Mouse (Mus musculus) hindbrain, embryonic 14.5 days (tissue): ENCODE data around the gene Cdh13. TPM values are rescaled to one million over a fixed set of nuclear protein-coding genes. Genes with fewer than 3 reads are reported as not detected.

Source experiments
- ATAC-seq: fragments of 200-750 bp; cut with Nextera tagmentation; 2 replicates; pipeline ENCODE4 v1.8.0; 2017; ENCODE audit warnings: moderate number of reproducible peaks, mild to moderate bottlenecking, moderate TSS enrichment, moderate library complexity; ENCODE audit not compliant: low FRiP score
- DNase-seq: peaks from one replicate; pipeline ENCODE4 v3.0.0-alpha.2; 2015; ENCODE audit warnings: low spot score
- H3K27ac ChIP-seq: fragments of 300-500 bp; sonication (generic); 2 replicates; pipeline ENCODE4 v1.5.1; 2014; ENCODE audit warnings: mild to moderate bottlenecking, moderate library complexity
- H3K27me3 ChIP-seq: fragments of 300-500 bp; sonication (generic); 2 replicates; pipeline ENCODE4 v1.6.1; 2014; ENCODE audit warnings: mild to moderate bottlenecking, low read length, mixed read lengths; ENCODE audit not compliant: control insufficient read depth, insufficient read depth
- H3K36me3 ChIP-seq: fragments of 300-500 bp; sonication (generic); replicated peaks from 2 replicates; pipeline ENCODE4 v1.6.1; 2014; ENCODE audit not compliant: control insufficient read depth, insufficient read depth
- H3K4me1 ChIP-seq: fragments of 300-500 bp; sonication (generic); replicated peaks from 2 replicates; pipeline ENCODE4 v1.6.1; 2014; ENCODE audit warnings: antibody characterized with exemption, low read length, mixed read lengths; ENCODE audit not compliant: control insufficient read depth, insufficient read depth
- H3K4me2 ChIP-seq: fragments of 300-500 bp; sonication (generic); replicated peaks from 2 replicates; pipeline ENCODE4 v1.6.1; 2014; ENCODE audit warnings: mild to moderate bottlenecking, moderate library complexity
- H3K4me3 ChIP-seq: fragments of 300-500 bp; sonication (generic); replicated peaks from 2 replicates; pipeline ENCODE4 v1.5.1; 2014; ENCODE audit warnings: mild to moderate bottlenecking, low read length
- H3K9ac ChIP-seq: fragments of 300-500 bp; sonication (generic); 2 replicates; pipeline ENCODE4 v1.6.1; 2014
- H3K9me3 ChIP-seq: fragments of 300-500 bp; sonication (generic); 2 replicates; pipeline ENCODE4 v1.6.1; 2016; ENCODE audit warnings: low read length; ENCODE audit not compliant: control insufficient read depth
- WGBS: fragments of 180-500 bp; shearing (Covaris S2); extraction: QIAGEN DNeasy Blood & Tissue Kit; methylation state at CpG from one replicate; pipeline ENCODE4 v1.1.7; 2014; 5-methylcytosine and 5-hydroxymethylcytosine counted together
- polyA plus RNA-seq: library from polyadenylated mRNA; unstranded; fragments of >200 nt; fragmentation: Nextera tagmentation; extraction: Ambion mirVana; gene quantifications from 2 replicates; pipeline ENCODE4 v1.2.1, GENCODE M21; 2014

Gene Cdh13
- polyA plus RNA-seq, 1 experiment from 2014 or later, result 134 TPM

DNA sequence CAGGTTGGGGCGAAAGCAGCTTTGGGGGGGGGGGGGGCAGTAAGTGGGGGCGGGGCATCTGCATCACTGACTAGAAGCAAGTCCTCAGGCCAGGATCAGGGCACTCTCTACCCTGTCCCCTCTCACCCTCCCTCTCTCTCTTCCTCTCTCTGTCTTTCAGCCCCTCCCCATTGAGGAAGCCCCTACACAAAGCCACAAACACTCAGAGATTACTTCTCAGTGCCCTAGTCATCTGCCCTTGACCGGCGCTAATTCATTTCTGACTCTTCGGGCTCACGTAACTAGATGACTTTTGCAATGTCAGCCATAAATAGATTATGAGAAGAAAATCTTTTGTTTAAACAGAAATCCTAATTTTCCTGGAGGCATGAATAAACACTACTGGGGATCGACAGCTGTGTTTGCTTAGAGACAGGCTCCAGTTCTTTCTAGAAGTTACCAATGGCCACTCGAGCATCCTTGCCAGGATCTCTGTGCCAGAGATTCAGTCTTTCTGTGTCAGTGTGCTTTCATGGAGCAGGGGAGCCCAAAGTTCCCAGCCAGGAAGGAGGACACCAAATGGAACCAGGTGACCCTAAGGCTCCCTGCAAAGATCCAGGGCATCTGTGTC is 1077.3 kb downstream of the Cdh13 start:
- DNase-seq (no peak), ATAC-seq (no peak)
- Histone ChIP-seq H3K27ac (no peak overlapping the region), H3K4me2 (no peak overlapping the region), H3K9ac (no peak overlapping the region), H3K4me3 (no peak overlapping the region), H3K9me3 (no peaks in the 10 kb centered on the region), H3K27me3 (no peaks in the 10 kb centered on the region), H3K36me3 (no peaks in the 10 kb centered on the region), H3K4me1 (no peaks in the 10 kb centered on the region)
- 69% methylated on average over 8 of the region's 8 CpGs for whole genome bisulfite sequencing
